Mouse (Mus musculus) cerebellum, postnatal 10 days (tissue): ENCODE measurements around the gene Nfxl1.

Source experiments
- DNase-seq, 2 experiments: peaks; one replicate each; pipeline ENCODE4 v3.0.0; 2021; ENCODE audit warnings: mixed read lengths in 2 of 2

Nfxl1 gene

GRCm38 (mm10) chr5:72498271-72498670 lies 61.2 kb downstream of the Nfxl1 start:
- no peak for DNase-seq

- no peak for DNase-seq
These were observed 62.7 kb downstream of the Nfxl1 start for GRCm38 (mm10) chr5:72496756-72497155.

- no peak for DNase-seq
These were observed 65.6 kb downstream of the Nfxl1 start for GRCm38 (mm10) chr5:72493906-72494305.

- no peak for DNase-seq
These were observed 68.3 kb downstream of the Nfxl1 start for GRCm38 (mm10) chr5:72491232-72491631.

GRCm38 (mm10) chr5:72480456-72480855 lies 79.0 kb downstream of the Nfxl1 start:
- no peak for DNase-seq

- no peak for DNase-seq
These were observed 87.0 kb downstream of the Nfxl1 start for GRCm38 (mm10) chr5:72472317-72473009.

GRCm38 (mm10) chr5:72471746-72472145 lies 87.7 kb downstream of the Nfxl1 start:
- no peak for DNase-seq

- DNase-seq = no peak
These were observed 94.6 kb downstream of the Nfxl1 start for GRCm38 (mm10) chr5:72464932-72465331.
